Mouse (Mus musculus) liver, embryonic 18 days (tissue): ENCODE measurements around the gene Rad23b. TPM values are rescaled to one million over a fixed set of nuclear protein-coding genes. Genes with fewer than 3 reads are reported as not detected.

ENCODE experiments used
- polyA plus RNA-seq: library from polyadenylated mRNA; depleted of rRNA; stranded (reverse); fragments of >200 nt; gene quantifications from 2 replicates; pipeline ENCODE4 v1.2.3, GENCODE M21; 2012; rRNA removed

The Rad23b gene
- polyA plus RNA-seq: 57.8 and 62.2 TPM in 2 replicates

DNA sequence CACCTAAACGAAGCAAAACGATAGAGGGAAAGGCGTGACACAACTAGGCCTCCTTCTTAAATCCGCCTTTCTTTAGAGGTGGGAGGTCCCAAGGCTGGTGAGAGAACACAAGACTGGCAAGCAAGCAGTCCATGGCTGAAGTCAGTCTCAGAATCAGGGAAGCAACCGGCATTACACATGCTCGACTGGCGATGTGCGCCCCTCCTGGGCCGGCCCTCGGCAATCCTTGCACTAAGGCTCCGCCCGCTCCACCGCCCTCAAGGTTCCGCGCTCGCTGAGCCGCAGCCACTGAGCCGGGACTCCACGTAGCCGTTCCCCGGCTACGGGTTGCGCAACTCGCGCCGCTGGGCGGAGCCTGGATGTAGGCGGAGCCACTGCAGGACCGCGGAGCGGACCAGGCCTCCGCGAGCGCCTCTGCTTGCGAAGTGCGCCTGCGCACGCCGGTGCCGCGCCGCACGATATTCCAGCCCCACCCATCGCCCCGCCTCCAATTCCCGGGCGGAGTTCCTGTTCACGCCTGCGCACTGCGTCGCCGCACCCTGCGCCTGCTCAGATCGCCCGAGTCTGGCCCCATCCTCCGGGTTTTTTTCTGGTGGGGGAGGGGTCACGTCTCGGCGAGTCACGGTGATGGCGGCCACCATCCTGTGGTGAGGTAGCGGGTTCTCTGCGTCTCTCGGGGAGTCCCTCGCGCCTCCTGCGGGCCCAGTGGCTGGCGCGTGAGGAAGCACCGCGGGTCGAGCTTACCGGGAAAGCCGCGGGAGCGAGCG, at the start of gene Rad23b:
Gene Rad23b (plus strand): TSS at position 592 of the 767 bp plus-strand sequence.

Other genes starting within 250 kb of the Rad23b start
- 0.73 and 1.1 TPM in 2 replicates for gene Klf4, start 182.4 kb downstream of the Rad23b start, polyA plus RNA-seq